Mouse (Mus musculus): ENCODE results near the gene Olfr734. TPM values are rescaled to one million over a fixed set of nuclear protein-coding genes. Genes with fewer than 3 reads are reported as not detected.

The Olfr734 gene
- total and polyA plus RNA-seq, 2 experiments: not detected

- Histone ChIP-seq H3K4me1 (ENCODE audit: control insufficient read depth, insufficient read depth, low read length) (no peaks in the 10 kb centered on the region), H3K27me3 (ENCODE audit: control insufficient read depth, insufficient read depth, low read length) (no peaks in the 10 kb centered on the region), H3K9ac (ENCODE audit: low read depth, low read length) (no peak within 1 kb of the TSS), H3K79me2 (ENCODE audit: control insufficient read depth, insufficient read depth, low read length) (no peaks in the 10 kb centered on the region), H3K4me3 (ENCODE audit: insufficient read depth, low read depth, low read length) (no peak within 1 kb of the TSS), H3K36me3 (ENCODE audit: control insufficient read depth, insufficient read depth, low read length) (no peaks in the 10 kb centered on the region), H3K27ac (replicated peaks; ENCODE audit: insufficient read depth, low read depth, low read length) (no peak within 1 kb of the TSS)
- no peak for DNase-seq (ENCODE audit: extremely low read depth, low read depth, low spot score)
- TF ChIP-seq CTCF (IDR thresholded peaks at IDR 0.05; ENCODE audit: low read depth, low read length) (no peak), POLR2A (IDR thresholded peaks at IDR 0.05; ENCODE audit: extremely low read depth, insufficient read depth, low read length) (no peak)
- 87% methylated on average over 2 of the region's 2 CpGs for WGBS
Observed at GRCm38 (mm10) chr14:50348796-50349195, 22.2 kb upstream of the Olfr734 start, which contains the start of gene Olfr735. Olfr735 (minus strand) TSS chr14:50348872.

GRCm38 (mm10) chr14:50301422-50301821 lies 25.1 kb downstream of the Olfr734 start, which contains the start of gene Olfr733:
Olfr733 (minus strand) TSS chr14:50301522.
- Histone ChIP-seq H3K79me2 (ENCODE audit: control insufficient read depth, insufficient read depth, low read length) (no peaks in the 10 kb centered on the region), H3K36me3 (ENCODE audit: control insufficient read depth, insufficient read depth, low read length) (no peaks in the 10 kb centered on the region), H3K27me3 (ENCODE audit: control insufficient read depth, insufficient read depth, low read length) (no peaks in the 10 kb centered on the region), H3K4me1 (ENCODE audit: control insufficient read depth, insufficient read depth, low read length) (no peaks in the 10 kb centered on the region), H3K4me3 (ENCODE audit: insufficient read depth, low read depth, low read length) (no peak within 1 kb of the TSS), H3K9ac (ENCODE audit: low read depth, low read length) (no peak within 1 kb of the TSS), H3K27ac (replicated peaks; ENCODE audit: insufficient read depth, low read depth, low read length) (no peak within 1 kb of the TSS)
- no peak for DNase-seq (ENCODE audit: extremely low read depth, low read depth, low spot score)
- TF ChIP-seq CTCF (IDR thresholded peaks at IDR 0.05; ENCODE audit: low read depth, low read length) (no peak), POLR2A (IDR thresholded peaks at IDR 0.05; ENCODE audit: extremely low read depth, insufficient read depth, low read length) (no peak)

GRCm38 (mm10) chr14:50284106-50284505 lies 42.5 kb downstream of the Olfr734 start, which contains the start of gene Olfr732:
Olfr732 (minus strand) TSS chr14:50284206.
- no peak within 1 kb of the TSS for H3K27ac ChIP-seq (replicated peaks; ENCODE audit: insufficient read depth, low read depth, low read length)
- WGBS: 97% methylated on average over 1 of the region's 1 CpGs
- no peaks in the 10 kb centered on the region for H3K27me3 ChIP-seq (ENCODE audit: control insufficient read depth, insufficient read depth, low read length)
- no peak within 1 kb of the TSS for H3K9ac ChIP-seq (ENCODE audit: low read depth, low read length)
- no peaks in the 10 kb centered on the region for H3K79me2 ChIP-seq (ENCODE audit: control insufficient read depth, insufficient read depth, low read length)
- no peaks in the 10 kb centered on the region for H3K36me3 ChIP-seq (ENCODE audit: control insufficient read depth, insufficient read depth, low read length)
- H3K4me1 ChIP-seq (ENCODE audit: control insufficient read depth, insufficient read depth, low read length): no peaks in the 10 kb centered on the region
- TF ChIP-seq CTCF (IDR thresholded peaks at IDR 0.05; ENCODE audit: low read depth, low read length): no peak
- no peak for TF ChIP-seq POLR2A (IDR thresholded peaks at IDR 0.05; ENCODE audit: extremely low read depth, insufficient read depth, low read length)
- H3K4me3 ChIP-seq (ENCODE audit: insufficient read depth, low read depth, low read length): no peak within 1 kb of the TSS
- no peak for DNase-seq (ENCODE audit: extremely low read depth, low read depth, low spot score)

Other genes starting within 250 kb of the Olfr734 start
- not detected in 2 replicates for gene Olfr726, start 235.8 kb downstream of the Olfr734 start, total RNA-seq (2014; rRNA removed)
- gene Olfr726, start 235.8 kb downstream of the Olfr734 start, polyA plus RNA-seq (2012; rRNA removed): not detected in 2 replicates
- gene Olfr727, start 203.6 kb downstream of the Olfr734 start, total RNA-seq (2014; rRNA removed): not detected in 2 replicates
- gene Olfr727, start 203.6 kb downstream of the Olfr734 start, polyA plus RNA-seq (2012; rRNA removed): not detected in 2 replicates
- gene Olfr728, start 184.1 kb downstream of the Olfr734 start, total RNA-seq (2014; rRNA removed): not detected in 2 replicates
- not detected in 2 replicates for gene Olfr728, start 184.1 kb downstream of the Olfr734 start, polyA plus RNA-seq (2012; rRNA removed)
- not detected in 2 replicates for gene Olfr729, start 173.9 kb downstream of the Olfr734 start, total RNA-seq (2014; rRNA removed)
- gene Olfr729, start 173.9 kb downstream of the Olfr734 start, polyA plus RNA-seq (2012; rRNA removed): not detected in 2 replicates
- not detected in 2 replicates for gene Olfr730, start 138.6 kb downstream of the Olfr734 start, total RNA-seq (2014; rRNA removed)
- gene Olfr730, start 138.6 kb downstream of the Olfr734 start, polyA plus RNA-seq (2012; rRNA removed): not detected in 2 replicates
- not detected in 2 replicates for gene Olfr731, start 84.9 kb downstream of the Olfr734 start, total RNA-seq (2014; rRNA removed)
- not detected in 2 replicates for gene Olfr731, start 84.9 kb downstream of the Olfr734 start, polyA plus RNA-seq (2012; rRNA removed)
- not detected in 2 replicates for gene Olfr732, start 42.6 kb downstream of the Olfr734 start, total RNA-seq (2014; rRNA removed)
- gene Olfr732, start 42.6 kb downstream of the Olfr734 start, polyA plus RNA-seq (2012; rRNA removed): not detected in 2 replicates
- not detected in 2 replicates for gene Olfr733, start 25.2 kb downstream of the Olfr734 start, total RNA-seq (2014; rRNA removed)
- not detected in 2 replicates for gene Olfr733, start 25.2 kb downstream of the Olfr734 start, polyA plus RNA-seq (2012; rRNA removed)
- not detected in 2 replicates for gene Olfr735, start 22.1 kb upstream of the Olfr734 start, total RNA-seq (2014; rRNA removed)
- not detected in 2 replicates for gene Olfr735, start 22.1 kb upstream of the Olfr734 start, polyA plus RNA-seq (2012; rRNA removed)
- 0.28 and 0.34 TPM in 2 replicates for gene Tlr11, start 31.2 kb upstream of the Olfr734 start, total RNA-seq (2014; rRNA removed)
- 0.10 and 0.17 TPM in 2 replicates for gene Tlr11, start 31.2 kb upstream of the Olfr734 start, polyA plus RNA-seq (2012; rRNA removed)
- gene Olfr736, start 54.4 kb upstream of the Olfr734 start, total RNA-seq (2014; rRNA removed): not detected in 2 replicates
- gene Olfr736, start 54.4 kb upstream of the Olfr734 start, polyA plus RNA-seq (2012; rRNA removed): not detected in 2 replicates
- gene Olfr738, start 80.8 kb upstream of the Olfr734 start, total RNA-seq (2014; rRNA removed): not detected in 2 replicates
- not detected in 2 replicates for gene Olfr738, start 80.8 kb upstream of the Olfr734 start, polyA plus RNA-seq (2012; rRNA removed)
- gene Olfr739, start 91.9 kb upstream of the Olfr734 start, total RNA-seq (2014; rRNA removed): not detected in 2 replicates
- gene Olfr739, start 91.9 kb upstream of the Olfr734 start, polyA plus RNA-seq (2012; rRNA removed): not detected in 2 replicates
- gene Olfr740, start 118.8 kb upstream of the Olfr734 start, total RNA-seq (2014; rRNA removed): not detected in 2 replicates
- gene Olfr740, start 118.8 kb upstream of the Olfr734 start, polyA plus RNA-seq (2012; rRNA removed): not detected in 2 replicates
- not detected in 2 replicates for gene Olfr741, start 146.0 kb upstream of the Olfr734 start, total RNA-seq (2014; rRNA removed)
- not detected in 2 replicates for gene Olfr741, start 146.0 kb upstream of the Olfr734 start, polyA plus RNA-seq (2012; rRNA removed)
- not detected in 2 replicates for gene Olfr742, start 176.8 kb upstream of the Olfr734 start, total RNA-seq (2014; rRNA removed)
- gene Olfr742, start 176.8 kb upstream of the Olfr734 start, polyA plus RNA-seq (2012; rRNA removed): not detected in 2 replicates
- gene Olfr743, start 195.1 kb upstream of the Olfr734 start, total RNA-seq (2014; rRNA removed): not detected in 2 replicates
- gene Olfr743, start 195.1 kb upstream of the Olfr734 start, polyA plus RNA-seq (2012; rRNA removed): not detected in 2 replicates